Mouse (Mus musculus): ENCODE results near the gene Prrc2b. TPM values are rescaled to one million over a fixed set of nuclear protein-coding genes. Genes with fewer than 3 reads are reported as not detected.

The Prrc2b gene
- polyA plus RNA-seq, 1 experiment: 35.1 TPM

- no peak overlapping the region for H3K27ac ChIP-seq (ENCODE audit: insufficient read depth, low read length)
- no peak for TF ChIP-seq POLR2A (IDR thresholded peaks at IDR 0.05; ENCODE audit: low read depth, low read length)
- TF ChIP-seq CTCF (IDR thresholded peaks at IDR 0.05; ENCODE audit: extremely low read depth, insufficient read depth, insufficient read length, insufficient replicate concordance): no peak
- H3K36me3 ChIP-seq (ENCODE audit: control insufficient read depth, insufficient read depth, low read length): no peaks in the 10 kb centered on the region
- 91% methylated on average over 9 of the region's 9 CpGs for WGBS
- H3K27me3 ChIP-seq (ENCODE audit: control insufficient read depth, insufficient read depth, low read length): no peaks in the 10 kb centered on the region
- DNase-seq (ENCODE audit: low read depth in 1 of 2, low spot score in 2 of 2): no peak
- no peak overlapping the region for H3K4me3 ChIP-seq (ENCODE audit: extremely low read depth, insufficient read depth, insufficient read length)
- H3K4me1 ChIP-seq (ENCODE audit: control insufficient read depth, insufficient read depth, insufficient read length): peaks cover 3% of the 10 kb centered on the region; the same call in 1 of the 2 replicates
Observed at GRCm38 (mm10) chr2:32238708-32239435, 88.0 kb downstream of the Prrc2b start.

- Histone ChIP-seq H3K27me3 (ENCODE audit: control insufficient read depth, insufficient read depth, low read length) (no peaks in the 10 kb centered on the region), H3K36me3 (ENCODE audit: control insufficient read depth, insufficient read depth, low read length) (peaks cover 2% of the 10 kb centered on the region; the same call in 1 of the 2 replicates), H3K27ac (ENCODE audit: insufficient read depth, low read length) (no peak overlapping the region), H3K4me3 (ENCODE audit: extremely low read depth, insufficient read depth, insufficient read length) (no peak overlapping the region), H3K4me1 (ENCODE audit: control insufficient read depth, insufficient read depth, insufficient read length) (no peaks in the 10 kb centered on the region)
- no peak for DNase-seq (ENCODE audit: low read depth in 1 of 2, low spot score in 2 of 2)
- 86% methylated on average over 5 of the region's 5 CpGs for WGBS
- TF ChIP-seq POLR2A (IDR thresholded peaks at IDR 0.05; ENCODE audit: low read depth, low read length) (no peak), CTCF (IDR thresholded peaks at IDR 0.05; ENCODE audit: extremely low read depth, insufficient read depth, insufficient read length, insufficient replicate concordance) (no peak)
Observed at GRCm38 (mm10) chr2:32240591-32240990, 89.7 kb downstream of the Prrc2b start.

- DNase-seq (ENCODE audit: low read depth in 1 of 2, low spot score in 2 of 2): no peak
- TF ChIP-seq POLR2A (IDR thresholded peaks at IDR 0.05; ENCODE audit: low read depth, low read length) (no peak), CTCF (IDR thresholded peaks at IDR 0.05; ENCODE audit: extremely low read depth, insufficient read depth, insufficient read length, insufficient replicate concordance) (no peak)
- H3K27me3 ChIP-seq (ENCODE audit: control insufficient read depth, insufficient read depth, low read length): no peaks in the 10 kb centered on the region
- H3K4me3 ChIP-seq (ENCODE audit: extremely low read depth, insufficient read depth, insufficient read length): no peak overlapping the region
- no peaks in the 10 kb centered on the region for H3K4me1 ChIP-seq (ENCODE audit: control insufficient read depth, insufficient read depth, insufficient read length)
- WGBS: 85% methylated on average over 4 of the region's 4 CpGs
- H3K36me3 ChIP-seq (ENCODE audit: control insufficient read depth, insufficient read depth, low read length): peaks cover 3% of the 10 kb centered on the region; the same call in 1 of the 2 replicates
- H3K27ac ChIP-seq (ENCODE audit: insufficient read depth, low read length): no peak overlapping the region
Observed at GRCm38 (mm10) chr2:32242986-32243385, 92.1 kb downstream of the Prrc2b start.

- H3K27me3 ChIP-seq (ENCODE audit: control insufficient read depth, insufficient read depth, low read length): no peaks in the 10 kb centered on the region
- TF ChIP-seq CTCF (IDR thresholded peaks at IDR 0.05; ENCODE audit: extremely low read depth, insufficient read depth, insufficient read length, insufficient replicate concordance): no peak
- TF ChIP-seq POLR2A (IDR thresholded peaks at IDR 0.05; ENCODE audit: low read depth, low read length): no peak
- H3K4me1 ChIP-seq (ENCODE audit: control insufficient read depth, insufficient read depth, insufficient read length): no peaks in the 10 kb centered on the region
- 81% methylated on average over 4 of the region's 4 CpGs for WGBS
- H3K36me3 ChIP-seq (ENCODE audit: control insufficient read depth, insufficient read depth, low read length): peaks cover 10% of the 10 kb centered on the region; the same call in 1 of the 2 replicates
- no peak overlapping the region for H3K4me3 ChIP-seq (ENCODE audit: extremely low read depth, insufficient read depth, insufficient read length)
- no peak for DNase-seq (ENCODE audit: low read depth in 1 of 2, low spot score in 2 of 2)
- no peak overlapping the region for H3K27ac ChIP-seq (ENCODE audit: insufficient read depth, low read length)
Observed at GRCm38 (mm10) chr2:32246741-32247140, 95.9 kb downstream of the Prrc2b start.

- TF ChIP-seq POLR2A (IDR thresholded peaks at IDR 0.05; ENCODE audit: low read depth, low read length) (no peak), CTCF (IDR thresholded peaks at IDR 0.05; ENCODE audit: extremely low read depth, insufficient read depth, insufficient read length, insufficient replicate concordance) (no peak)
- 81% methylated on average over 10 of the region's 10 CpGs for WGBS
- Histone ChIP-seq H3K27me3 (ENCODE audit: control insufficient read depth, insufficient read depth, low read length) (no peaks in the 10 kb centered on the region), H3K36me3 (ENCODE audit: control insufficient read depth, insufficient read depth, low read length) (peaks cover 18% of the 10 kb centered on the region; the same call in 1 of the 2 replicates), H3K4me3 (ENCODE audit: extremely low read depth, insufficient read depth, insufficient read length) (no peak overlapping the region), H3K4me1 (ENCODE audit: control insufficient read depth, insufficient read depth, insufficient read length) (no peaks in the 10 kb centered on the region), H3K27ac (ENCODE audit: insufficient read depth, low read length) (no peak overlapping the region)
- no peak for DNase-seq (ENCODE audit: low read depth in 1 of 2, low spot score in 2 of 2)
Observed at GRCm38 (mm10) chr2:32248377-32249361, 97.8 kb downstream of the Prrc2b start.

- TF ChIP-seq POLR2A (IDR thresholded peaks at IDR 0.05; ENCODE audit: low read depth, low read length) (no peak), CTCF (IDR thresholded peaks at IDR 0.05; ENCODE audit: extremely low read depth, insufficient read depth, insufficient read length, insufficient replicate concordance) (no peak)
- 89% methylated on average over 12 of the region's 12 CpGs for WGBS
- H3K4me3 ChIP-seq (ENCODE audit: extremely low read depth, insufficient read depth, insufficient read length): no peak overlapping the region
- H3K27me3 ChIP-seq (ENCODE audit: control insufficient read depth, insufficient read depth, low read length): no peaks in the 10 kb centered on the region
- no peak overlapping the region for H3K27ac ChIP-seq (ENCODE audit: insufficient read depth, low read length)
- peaks cover 30% of the 10 kb centered on the region for H3K36me3 ChIP-seq (ENCODE audit: control insufficient read depth, insufficient read depth, low read length)
- no peaks in the 10 kb centered on the region for H3K4me1 ChIP-seq (ENCODE audit: control insufficient read depth, insufficient read depth, insufficient read length)
- DNase-seq (ENCODE audit: low read depth in 1 of 2, low spot score in 2 of 2): no peak
Observed at GRCm38 (mm10) chr2:32251791-32252527, 101.1 kb downstream of the Prrc2b start.

Data from spleen, adult 2 months (tissue).